Mouse (Mus musculus) megakaryocyte, embryonic 14.5 days (primary cell): ENCODE data around the gene Bri3.

ENCODE experiments used
- FLI1 ChIP-seq: IDR thresholded peaks from 2 replicates; pipeline ENCODE4 v1.6.1; 2012; ENCODE audit warnings: low read length, inconsistent platforms, mixed read lengths
- GATA1 ChIP-seq: IDR thresholded peaks from 3 replicates; pipeline ENCODE4 v1.6.1; 2012; ENCODE audit warnings: mixed read lengths, low read length, inconsistent platforms, borderline replicate concordance

GRCm38 (mm10) chr5:144223503-144223862 lies 20.8 kb upstream of the Bri3 start, which contains the start of gene Tecpr1:
- TF ChIP-seq GATA1 (no peak), FLI1 (no peak)
